Comparison of ENCODE assay signal across 9 mouse cellular contexts in the genomic region with DNA sequence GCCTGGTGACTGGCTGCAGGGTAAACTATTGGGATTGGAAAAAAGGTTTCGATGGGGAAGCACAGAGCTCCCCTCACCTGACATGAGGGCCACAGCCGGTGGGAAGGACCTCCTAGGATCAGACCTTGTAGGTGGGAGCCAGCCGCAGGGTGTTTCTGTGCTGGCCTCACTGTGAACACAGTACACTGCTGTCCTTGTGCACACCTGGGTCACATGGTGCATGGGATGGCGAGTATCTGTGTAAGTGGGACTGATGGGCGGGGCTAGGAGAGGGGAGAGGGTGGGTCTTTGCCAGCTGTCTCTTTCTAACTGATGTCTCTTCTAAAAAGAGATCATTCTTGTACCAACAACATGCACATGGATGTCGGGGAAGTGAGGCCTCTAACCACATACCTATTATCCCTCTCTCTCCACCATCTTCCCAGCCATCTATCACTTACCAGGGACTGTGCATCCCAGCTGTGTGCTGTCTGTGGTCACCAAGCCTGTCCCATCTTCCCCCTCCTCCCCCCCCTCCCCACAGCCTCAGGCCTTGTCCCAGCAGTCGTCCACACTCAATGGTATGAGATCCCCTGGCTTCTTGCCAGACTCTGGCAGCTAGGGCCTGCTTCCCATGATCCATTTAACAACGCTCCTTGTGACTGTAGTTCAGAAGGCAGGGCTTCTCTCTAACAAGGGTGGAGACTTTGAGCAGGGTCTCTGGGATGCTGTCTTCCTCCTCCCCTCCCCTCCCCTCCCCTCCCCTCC.
A peak's percentile ranks its signal among the peaks of the same experiment; 100 is the strongest.
DNase-seq lines count a peak whose midpoint lies in the region; ATAC-seq lines count a peak whose summit lies in the region.
"Had no signal": no experiment of that assay in that cellular context is flagged by ENCODE, and none has a peak within 500 bp of the region (broad histone marks: within the 10 kb centered on the region; RNA-seq: fewer than 3 reads in every experiment).

No protein-coding gene starts in this region.

- no peak overlapping the region for H3K9ac ChIP-seq in heart, embryonic 15.5 days
- no peak overlapping the region for H3K9ac ChIP-seq in forebrain, embryonic 14.5 days (ENCODE audit: low read length)

- H3K4me1 ChIP-seq in heart, embryonic 15.5 days (replicated peaks) = peaks cover 15% of the 10 kb centered on the region
- peaks cover 50% of the 10 kb centered on the region for H3K4me1 ChIP-seq in forebrain, embryonic 14.5 days (ENCODE audit: control insufficient read depth, insufficient read depth, low read length)
- H3K4me1 ChIP-seq: megakaryocyte, embryonic 14.5 days had no signal

- no peak overlapping the region for H3K27ac ChIP-seq in heart, embryonic 15.5 days
- H3K27ac ChIP-seq in forebrain, embryonic 14.5 days (ENCODE audit: low read depth, low read length) = peak overlapping the region; percentile 100

- H3K9me3 ChIP-seq in heart, embryonic 15.5 days (replicated peaks) = no peaks in the 10 kb centered on the region
- H3K9me3 ChIP-seq in forebrain, embryonic 14.5 days (replicated peaks; ENCODE audit: control insufficient read depth, low read length) = no peaks in the 10 kb centered on the region
- H3K9me3 ChIP-seq: megakaryocyte, embryonic 14.5 days had no signal

- peak; percentile 72; the same call in 1 of the 2 replicates for ATAC-seq in heart, embryonic 15.5 days (replicated peaks; ENCODE audit: insufficient number of reproducible peaks, insufficient read depth, low FRiP score, low read depth)
- no peak for ATAC-seq in forebrain, embryonic 14.5 days
- no peak for ATAC-seq in frontal cortex, adult (ENCODE audit: low TSS enrichment)

- H3K36me3 ChIP-seq in heart, embryonic 15.5 days = no peaks in the 10 kb centered on the region
- H3K36me3 ChIP-seq in forebrain, embryonic 14.5 days (ENCODE audit: control insufficient read depth, insufficient read depth, low read length) = no peaks in the 10 kb centered on the region

- no peaks in the 10 kb centered on the region for H3K27me3 ChIP-seq in heart, embryonic 15.5 days
- no peaks in the 10 kb centered on the region for H3K27me3 ChIP-seq in forebrain, embryonic 14.5 days (replicated peaks; ENCODE audit: control insufficient read depth, insufficient read depth, low read length)

- DNase-seq in heart, adult 11 months = no peak
- peak; percentile 33 for DNase-seq in ZHBTc4 (ENCODE audit: low read depth, low spot score)
- DNase-seq in forebrain, embryonic 14.5 days (ENCODE audit: low spot score) = peak; percentile 84
- DNase-seq in lung, postnatal 10 days = peak; percentile 78
- DNase-seq in ovary, postnatal 10 days (ENCODE audit: low spot score) = no peak
- no peak for DNase-seq in frontal cortex, postnatal 14 days (ENCODE audit: low spot score in 2 of 2)

- H3K4me2 ChIP-seq in heart, embryonic 15.5 days = no peak overlapping the region
- no peak overlapping the region for H3K4me2 ChIP-seq in forebrain, embryonic 14.5 days (ENCODE audit: low read length)

- H3K4me3 ChIP-seq in heart, embryonic 15.5 days = no peak overlapping the region
- no peak overlapping the region for H3K4me3 ChIP-seq in forebrain, embryonic 14.5 days (ENCODE audit: low read depth, low read length)
- H3K4me3 ChIP-seq: megakaryocyte, embryonic 14.5 days had no signal

- WGBS in heart, embryonic 15.5 days = 53% methylated on average over 8 of the region's 8 CpGs
- WGBS in forebrain, embryonic 14.5 days = 51% methylated on average over 8 of the region's 8 CpGs

Comparison
In these comparisons a context has a peak if more than half of its experiments do, and no peak if none do; other contexts are left out.
1. DNase-seq: peak in ZHBTc4 (single experiment), forebrain, embryonic 14.5 days (single experiment) and lung, postnatal 10 days (single experiment); none in heart, adult 11 months (single experiment), ovary, postnatal 10 days (single experiment) and frontal cortex, postnatal 14 days (0 of 2).